In genomic region chr11:120663714-120664113, GRCm38 (mm10) we compare ENCODE assay signal across 20 mouse cellular contexts. TPM values are rescaled to one million over a fixed set of nuclear protein-coding genes. Genes with fewer than 3 reads are reported as not detected.
"Had no signal": no experiment of that assay in that cellular context is flagged by ENCODE, and none has a peak within 500 bp of the region (broad histone marks: within the 10 kb centered on the region; RNA-seq: fewer than 3 reads in every experiment).

No protein-coding gene starts in this region.

- H3K4me3 ChIP-seq: lung, embryonic 15.5 days; midbrain, embryonic 10.5 days; midbrain, embryonic 12.5 days; myocyte; neural tube, embryonic 13.5 days; neural tube, embryonic 15.5 days; stomach, embryonic 15.5 days had no signal

- H3K36me3 ChIP-seq: lung, embryonic 15.5 days; midbrain, embryonic 10.5 days; midbrain, embryonic 12.5 days; neural tube, embryonic 13.5 days; neural tube, embryonic 15.5 days; stomach, embryonic 15.5 days had no signal

- H3K9me3 ChIP-seq: lung, embryonic 15.5 days; midbrain, embryonic 10.5 days; midbrain, embryonic 12.5 days; neural tube, embryonic 13.5 days; neural tube, embryonic 15.5 days; stomach, embryonic 15.5 days had no signal

- DNase-seq: liver, postnatal 0 days; lung, adult 2 months; lung, postnatal 4 days; midbrain, embryonic 14.5 days; retina, postnatal 1 day; right cerebral cortex, adult 18-20 months; right cerebral cortex, postnatal 25 days; right cerebral cortex, postnatal 4 days; thymus, adult 2 months; thymus, postnatal 25 days; thymus, postnatal 4 days had no signal

RNA-seq across cellular contexts. Expression of gene Notum, which starts 2.7 kb away (rescaled TPM):
- total RNA-seq: megakaryocyte, adult 5-6 weeks; megakaryocyte-erythroid progenitor cell, adult 5-6 weeks had no signal

RNA-seq across cellular contexts. Expression of gene Myadml2, which starts 15.8 kb away (rescaled TPM):
- total RNA-seq: megakaryocyte, adult 5-6 weeks had no signal
